Comparison of ENCODE assay signal across 8 mouse cellular contexts in the genomic region with DNA sequence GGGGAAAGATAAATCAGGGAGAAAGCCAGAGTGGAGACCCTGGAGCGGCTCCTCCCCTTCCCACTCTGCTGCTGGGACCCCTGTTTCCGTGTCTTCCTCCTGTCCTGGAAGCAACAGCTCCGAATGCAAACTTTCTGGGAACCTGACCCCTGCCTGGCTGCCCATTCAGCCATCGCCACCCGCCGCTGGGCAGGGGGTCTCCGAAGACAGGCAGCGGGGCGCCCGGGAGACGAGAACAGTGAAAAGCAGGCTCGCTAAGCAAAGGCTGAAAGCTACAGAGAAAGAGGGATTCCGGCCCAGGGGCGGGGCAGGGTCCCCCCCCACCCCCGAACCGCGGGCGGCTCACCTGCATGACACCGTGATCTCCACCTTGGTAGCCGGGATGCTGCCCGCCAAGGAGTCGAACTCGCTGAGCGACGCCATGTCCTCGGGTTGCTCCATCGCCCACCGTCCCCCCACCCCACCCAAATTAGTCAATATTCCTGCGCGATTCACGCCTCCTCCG. TPM values are rescaled to one million over a fixed set of nuclear protein-coding genes. Genes with fewer than 3 reads are reported as not detected.
A peak's percentile ranks its signal among the peaks of the same experiment; 100 is the strongest.
DNase-seq lines count a peak whose midpoint lies in the region; ATAC-seq lines count a peak whose summit lies in the region.
"Had no signal": no experiment of that assay in that cellular context is flagged by ENCODE, and none has a peak within 500 bp of the region (broad histone marks: within the 10 kb centered on the region; RNA-seq: fewer than 3 reads in every experiment).

No protein-coding gene starts in this region.

- 1% methylated on average over 25 of the region's 32 CpGs for WGBS in forebrain, embryonic 14.5 days
- WGBS in limb, embryonic 15.5 days, result under 1% methylated on average over 32 of the region's 32 CpGs
- WGBS in stomach, embryonic 15.5 days, result under 1% methylated on average over 32 of the region's 32 CpGs

- H3K36me3 ChIP-seq in megakaryocyte, embryonic 14.5 days (replicated peaks; ENCODE audit: low read length), result no peaks in the 10 kb centered on the region
- no peaks in the 10 kb centered on the region for H3K36me3 ChIP-seq in forebrain, embryonic 14.5 days (ENCODE audit: control insufficient read depth, insufficient read depth, low read length)
- no peaks in the 10 kb centered on the region for H3K36me3 ChIP-seq in limb, embryonic 15.5 days
- H3K36me3 ChIP-seq in stomach, embryonic 15.5 days, result no peaks in the 10 kb centered on the region

- peaks cover 26% of the 10 kb centered on the region for H3K4me1 ChIP-seq in megakaryocyte, embryonic 14.5 days
- H3K4me1 ChIP-seq in forebrain, embryonic 14.5 days (ENCODE audit: control insufficient read depth, insufficient read depth, low read length), result peaks cover 9% of the 10 kb centered on the region; the same call in 1 of the 2 replicates
- H3K4me1 ChIP-seq in limb, embryonic 15.5 days, result peaks cover 34% of the 10 kb centered on the region
- peaks cover 25% of the 10 kb centered on the region for H3K4me1 ChIP-seq in stomach, embryonic 15.5 days

- H3K27me3 ChIP-seq in megakaryocyte, embryonic 14.5 days (replicated peaks), result peaks cover 95% of the 10 kb centered on the region
- H3K27me3 ChIP-seq in forebrain, embryonic 14.5 days (replicated peaks; ENCODE audit: control insufficient read depth, insufficient read depth, low read length), result 0 out of 2 replicates have a peak, but pooled peaks cover 9% of the 10 kb centered on the region
- peaks cover 23% of the 10 kb centered on the region for H3K27me3 ChIP-seq in limb, embryonic 15.5 days
- H3K27me3 ChIP-seq in stomach, embryonic 15.5 days (replicated peaks), result peaks cover 22% of the 10 kb centered on the region

- H3K4me3 ChIP-seq in megakaryocyte, embryonic 14.5 days (replicated peaks), result peak overlapping the region; percentile 86
- H3K4me3 ChIP-seq in forebrain, embryonic 14.5 days (ENCODE audit: low read depth, low read length), result peak overlapping the region; percentile 58
- peak overlapping the region; percentile 62 for H3K4me3 ChIP-seq in limb, embryonic 15.5 days
- H3K4me3 ChIP-seq in stomach, embryonic 15.5 days (replicated peaks), result peak overlapping the region; percentile 60

- peaks cover 4% of the 10 kb centered on the region; the same call in 1 of the 2 replicates for H3K9me3 ChIP-seq in megakaryocyte, embryonic 14.5 days
- no peaks in the 10 kb centered on the region for H3K9me3 ChIP-seq in forebrain, embryonic 14.5 days (replicated peaks; ENCODE audit: control insufficient read depth, low read length)
- H3K9me3 ChIP-seq in limb, embryonic 15.5 days, result no peaks in the 10 kb centered on the region
- H3K9me3 ChIP-seq in stomach, embryonic 15.5 days, result no peaks in the 10 kb centered on the region

- H3K27ac ChIP-seq in forebrain, embryonic 14.5 days (ENCODE audit: low read depth, low read length), result no peak overlapping the region
- no peak overlapping the region for H3K27ac ChIP-seq in limb, embryonic 15.5 days
- H3K27ac ChIP-seq in stomach, embryonic 15.5 days, result no peak overlapping the region

- intact Hi-C loops in gastrocnemius, postnatal 14 days (cut with DNase I; ENCODE audit: low total_unique reads), result no loop called here

- peak overlapping the region; percentile 74 for H3K9ac ChIP-seq in forebrain, embryonic 14.5 days (ENCODE audit: low read length)
- peak overlapping the region; percentile 48 for H3K9ac ChIP-seq in limb, embryonic 15.5 days
- peak overlapping the region; percentile 46; the same call in 1 of the 2 replicates for H3K9ac ChIP-seq in stomach, embryonic 15.5 days

- no peak for DNase-seq in forebrain, embryonic 14.5 days (ENCODE audit: low spot score)
- no peak for DNase-seq in gastrocnemius, postnatal 14 days
- no peak for DNase-seq in adrenal gland, postnatal 25 days
- DNase-seq: adrenal gland, adult 2 months had no signal

- no peak for ATAC-seq in megakaryocyte, adult 5-6 weeks (ENCODE audit: poor library complexity, severe bottlenecking)
- ATAC-seq in forebrain, embryonic 14.5 days, result no peak; the same call in 1 of the 2 replicates
- no peak for ATAC-seq in limb, embryonic 15.5 days (ENCODE audit: insufficient number of reproducible peaks, low FRiP score, low TSS enrichment, low read depth)
- ATAC-seq in stomach, embryonic 15.5 days (ENCODE audit: insufficient read depth, low FRiP score, low read depth), result no peak

- H3K4me2 ChIP-seq in forebrain, embryonic 14.5 days (ENCODE audit: low read length), result peak overlapping the region; percentile 99
- peak overlapping the region; percentile 99 for H3K4me2 ChIP-seq in limb, embryonic 15.5 days
- peak overlapping the region; percentile 100 for H3K4me2 ChIP-seq in stomach, embryonic 15.5 days

RNA-seq across cellular contexts. Expression of a gene that starts 0.6 kb away (rescaled TPM):
- polyA plus RNA-seq in megakaryocyte, embryonic 14.5 days (2012; ENCODE audit: insufficient read depth, low replicate concordance), result 13.0 and 15.2 TPM in 2 replicates
- total RNA-seq in megakaryocyte, adult 5-6 weeks (2015), result 0.25 TPM in 1 of 2 replicates, not detected in the other
- not detected in 2 replicates for total RNA-seq in megakaryocyte, adult 5-6 weeks (2017)
- polyA plus RNA-seq in forebrain, embryonic 14.5 days (2014; fragmentation: Nextera tagmentation; extraction: Ambion mirVana), result 17.2 and 17.4 TPM in 2 replicates
- polyA plus RNA-seq in limb, embryonic 15.5 days (2015; fragmentation: Nextera tagmentation; extraction: Ambion mirVana), result 15.0 and 15.4 TPM in 2 replicates
- polyA plus RNA-seq in stomach, embryonic 15.5 days (2015; fragmentation: Nextera tagmentation; extraction: Ambion mirVana), result 9.2 and 10.3 TPM in 2 replicates
- total RNA-seq in gastrocnemius, postnatal 14 days (2021), result under 1 TPM; 0.07 to 0.39 TPM
- 0.33 and 0.52 TPM in 2 replicates for total RNA-seq in adrenal gland, postnatal 25 days (2021)

RNA-seq across cellular contexts. Expression of a gene that starts 26.7 kb away (rescaled TPM):
- polyA plus RNA-seq in megakaryocyte, embryonic 14.5 days (2012; ENCODE audit: insufficient read depth, low replicate concordance), result 21.6 and 33.2 TPM in 2 replicates
- 37.5 and 39.4 TPM in 2 replicates for total RNA-seq in megakaryocyte, adult 5-6 weeks (2015)
- 53.6 and 57.3 TPM in 2 replicates for total RNA-seq in megakaryocyte, adult 5-6 weeks (2017)
- 123 and 131 TPM in 2 replicates for polyA plus RNA-seq in forebrain, embryonic 14.5 days (2014; fragmentation: Nextera tagmentation; extraction: Ambion mirVana)
- 130 and 132 TPM in 2 replicates for polyA plus RNA-seq in limb, embryonic 15.5 days (2015; fragmentation: Nextera tagmentation; extraction: Ambion mirVana)
- 148 and 150 TPM in 2 replicates for polyA plus RNA-seq in stomach, embryonic 15.5 days (2015; fragmentation: Nextera tagmentation; extraction: Ambion mirVana)
- total RNA-seq in gastrocnemius, postnatal 14 days (2021), result 1 to 10 TPM; 8.4 to 9.7 TPM
- 22.3 and 28.9 TPM in 2 replicates for total RNA-seq in adrenal gland, postnatal 25 days (2021)

RNA-seq across cellular contexts. Expression of a gene that starts 31.3 kb away (rescaled TPM):
- 20.3 and 30.8 TPM in 2 replicates for polyA plus RNA-seq in megakaryocyte, embryonic 14.5 days (2012; ENCODE audit: insufficient read depth, low replicate concordance)
- total RNA-seq in megakaryocyte, adult 5-6 weeks (2015), result 65.8 and 70.1 TPM in 2 replicates
- total RNA-seq in megakaryocyte, adult 5-6 weeks (2017), result 81.0 and 89.2 TPM in 2 replicates
- polyA plus RNA-seq in forebrain, embryonic 14.5 days (2014; fragmentation: Nextera tagmentation; extraction: Ambion mirVana), result 116 and 123 TPM in 2 replicates
- polyA plus RNA-seq in limb, embryonic 15.5 days (2015; fragmentation: Nextera tagmentation; extraction: Ambion mirVana), result 84.1 and 95.5 TPM in 2 replicates
- polyA plus RNA-seq in stomach, embryonic 15.5 days (2015; fragmentation: Nextera tagmentation; extraction: Ambion mirVana), result 81.6 and 87.1 TPM in 2 replicates
- total RNA-seq in gastrocnemius, postnatal 14 days (2021), result 100 to 1,000 TPM; 115 TPM
- total RNA-seq in adrenal gland, postnatal 25 days (2021), result 116 and 134 TPM in 2 replicates
